Mouse (Mus musculus): ENCODE measurements around the gene Bahcc1.

Bahcc1 gene

GRCm38 (mm10) chr11:120241981-120242725 lies 9.4 kb downstream of the Bahcc1 start:
- no peak for DNase-seq (ENCODE audit: low spot score in 2 of 2)

DNA sequence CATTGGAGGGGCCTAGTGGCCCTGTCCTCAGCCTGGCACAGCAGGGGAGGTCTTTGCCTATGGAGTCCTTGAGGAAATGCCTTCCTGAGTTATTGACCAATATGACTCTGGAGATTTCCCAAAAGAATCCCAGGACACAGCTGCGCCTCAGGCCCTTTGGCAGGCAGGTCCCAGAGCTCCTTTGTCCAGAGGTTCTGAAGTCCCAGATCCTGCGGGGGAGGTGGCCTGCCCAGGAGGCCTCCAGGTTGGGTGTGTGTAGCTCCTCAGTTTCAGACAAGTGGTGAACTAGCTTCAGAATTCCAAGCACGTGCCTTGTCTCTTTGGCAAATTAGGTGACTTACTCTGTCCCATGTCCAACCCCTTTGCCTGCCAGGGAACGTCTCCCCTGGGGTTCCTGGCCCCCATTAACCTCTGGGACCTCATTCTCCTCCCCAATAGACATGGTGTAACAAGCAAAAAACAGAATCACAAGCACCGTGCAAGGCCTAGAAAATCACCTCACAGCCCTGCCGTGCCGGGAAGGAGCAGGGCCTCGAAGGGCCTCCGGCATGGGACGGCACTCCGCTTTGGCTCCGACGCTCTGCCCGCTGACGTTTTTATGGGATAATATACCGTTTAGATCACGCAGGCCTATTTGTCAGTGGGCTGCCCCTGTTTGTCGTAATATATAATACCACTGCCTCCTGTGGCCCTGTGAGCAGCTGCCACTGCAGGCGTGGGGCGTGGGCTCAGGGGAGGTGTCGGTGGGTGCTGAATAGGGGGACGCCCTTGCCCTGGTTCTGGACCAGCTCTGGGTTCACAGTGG lies 10.2 kb downstream of the Bahcc1 start:
- DNase-seq (ENCODE audit: low spot score in 2 of 2), result no peak

- no peak for DNase-seq (ENCODE audit: low spot score in 2 of 2)
Measured at GRCm38 (mm10) chr11:120243531-120243820, 10.7 kb downstream of the Bahcc1 start.

- no peak for DNase-seq (ENCODE audit: low spot score in 2 of 2)
Measured at GRCm38 (mm10) chr11:120248160-120248793, 15.5 kb downstream of the Bahcc1 start.

- DNase-seq (ENCODE audit: low spot score in 2 of 2), result no peak
Measured at GRCm38 (mm10) chr11:120248899-120249298, 16.2 kb downstream of the Bahcc1 start.

DNA sequence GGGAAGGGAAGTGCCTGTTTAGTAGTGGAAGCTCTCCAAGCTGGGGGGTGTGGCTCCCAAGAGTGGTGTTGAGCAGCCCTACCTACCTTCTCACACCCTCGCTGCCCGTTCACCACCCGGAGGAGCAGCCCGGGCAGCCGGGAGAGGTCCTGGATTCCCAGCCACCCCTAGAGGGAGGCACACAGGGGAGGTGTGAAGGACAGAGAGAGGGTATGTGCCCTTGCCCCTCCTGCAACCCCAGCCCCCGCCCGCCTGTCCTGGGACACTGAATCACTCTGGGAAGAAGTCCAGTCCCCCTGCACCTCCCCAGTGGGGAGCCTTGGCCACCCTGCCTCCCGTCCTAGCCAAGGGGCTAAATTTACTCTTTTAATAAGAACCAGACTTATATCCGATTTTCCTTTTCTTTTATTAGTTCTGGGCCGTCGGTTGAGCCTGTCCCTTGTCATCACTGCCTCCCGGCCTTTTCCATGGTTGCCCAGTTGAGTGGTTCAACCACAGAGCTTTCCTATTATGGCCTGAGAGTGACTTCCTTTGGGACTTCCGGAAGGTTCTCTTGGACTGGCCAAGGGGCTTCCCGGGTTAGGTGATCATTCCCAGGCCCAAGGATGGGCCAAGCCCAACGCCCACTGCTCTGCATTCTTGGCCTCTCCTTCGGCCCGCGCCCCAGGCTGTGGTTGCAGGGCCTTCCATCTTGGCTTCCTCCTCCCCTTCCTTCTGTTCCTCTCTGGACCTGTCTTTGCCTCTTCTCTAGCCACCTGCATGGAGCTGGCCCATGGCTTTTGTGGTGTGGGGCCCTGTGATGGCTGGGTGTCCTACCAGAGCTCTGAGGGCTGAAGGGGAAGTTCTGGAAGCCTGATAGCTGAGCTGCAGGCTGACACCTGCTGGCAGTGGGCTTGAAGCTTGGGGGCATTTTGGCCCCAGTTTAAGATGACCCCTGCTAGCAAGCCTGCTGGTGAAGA lies 18.5 kb downstream of the Bahcc1 start:
- DNase-seq (ENCODE audit: low spot score in 2 of 2), result no peak

GRCm38 (mm10) chr11:120251950-120252308 lies 19.2 kb downstream of the Bahcc1 start:
- DNase-seq (ENCODE audit: low spot score in 2 of 2), result no peak

DNA sequence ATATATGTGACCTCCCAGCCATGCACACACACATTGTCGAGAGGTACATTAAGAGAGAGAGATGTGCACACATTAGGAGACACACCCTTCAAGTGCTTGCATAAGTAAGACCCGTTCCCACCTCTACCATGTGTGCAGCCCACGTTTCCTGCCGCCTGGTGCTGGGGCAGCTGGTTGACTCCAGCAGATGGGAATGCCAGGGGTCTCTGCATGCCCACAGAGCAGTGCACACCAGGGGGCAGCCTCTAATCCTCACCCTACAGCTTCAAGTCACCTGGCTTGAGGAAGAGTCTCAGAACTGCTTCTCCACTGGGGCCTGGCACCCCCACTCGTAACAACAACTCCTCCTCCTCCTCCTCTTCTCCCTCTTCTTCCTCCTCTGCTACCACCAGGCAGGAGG lies 19.7 kb downstream of the Bahcc1 start:
- DNase-seq (ENCODE audit: low spot score in 2 of 2), result no peak

DNA sequence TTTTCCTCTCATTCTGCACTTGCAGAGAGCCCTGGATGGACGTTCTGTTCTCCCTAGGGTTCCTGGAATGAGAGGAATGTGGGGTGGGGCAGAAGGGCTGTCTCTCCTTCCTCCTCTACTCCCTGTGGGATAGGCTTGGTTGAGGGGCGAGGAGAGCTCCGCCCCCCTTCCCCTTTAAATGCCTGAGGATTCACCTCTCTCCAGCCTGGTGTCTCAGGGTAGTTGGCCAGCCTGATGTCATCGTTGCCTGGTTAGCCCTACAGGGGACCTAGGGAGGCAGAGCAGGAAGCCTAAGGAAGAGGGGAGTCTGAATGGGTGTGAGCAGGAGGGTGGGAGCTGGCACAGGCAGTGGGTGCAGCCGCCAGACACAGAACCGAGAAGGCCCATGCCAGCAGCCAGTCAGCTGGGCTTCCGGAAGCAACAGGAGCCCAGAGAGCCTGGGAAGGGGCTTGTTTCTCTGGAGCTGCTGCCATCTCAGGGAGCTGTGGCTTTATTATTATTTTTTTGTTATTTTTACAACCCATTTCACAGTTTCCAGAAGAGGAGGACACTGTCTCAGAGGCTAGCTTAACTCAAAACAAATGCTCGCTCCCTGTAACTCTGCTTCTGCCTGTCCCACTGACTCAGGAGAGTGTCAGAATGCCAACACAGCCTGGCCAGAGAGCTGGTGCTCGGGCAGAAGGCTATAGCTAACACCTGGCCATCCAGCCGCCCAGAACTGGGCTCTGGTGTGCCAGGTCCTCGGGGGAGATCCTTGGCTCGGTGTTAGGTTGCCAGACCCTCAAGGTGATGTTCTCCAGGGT lies 20.3 kb downstream of the Bahcc1 start:
- DNase-seq (ENCODE audit: low spot score in 2 of 2), result no peak

- no peak for DNase-seq (ENCODE audit: low spot score in 2 of 2)
Measured at GRCm38 (mm10) chr11:120253646-120254315, 21.0 kb downstream of the Bahcc1 start.

GRCm38 (mm10) chr11:120254420-120254819 lies 21.7 kb downstream of the Bahcc1 start:
- DNase-seq (ENCODE audit: low spot score in 2 of 2), result no peak

GRCm38 (mm10) chr11:120255038-120255437 lies 22.3 kb downstream of the Bahcc1 start:
- DNase-seq (ENCODE audit: low spot score in 2 of 2), result peak in 1 of 2 experiments; percentile 69

- DNase-seq (ENCODE audit: low spot score in 2 of 2), result no peak
Measured at GRCm38 (mm10) chr11:120255499-120255898, 22.8 kb downstream of the Bahcc1 start.

- DNase-seq (ENCODE audit: low spot score in 2 of 2), result no peak
Measured at GRCm38 (mm10) chr11:120256108-120256507, 23.4 kb downstream of the Bahcc1 start.

DNA sequence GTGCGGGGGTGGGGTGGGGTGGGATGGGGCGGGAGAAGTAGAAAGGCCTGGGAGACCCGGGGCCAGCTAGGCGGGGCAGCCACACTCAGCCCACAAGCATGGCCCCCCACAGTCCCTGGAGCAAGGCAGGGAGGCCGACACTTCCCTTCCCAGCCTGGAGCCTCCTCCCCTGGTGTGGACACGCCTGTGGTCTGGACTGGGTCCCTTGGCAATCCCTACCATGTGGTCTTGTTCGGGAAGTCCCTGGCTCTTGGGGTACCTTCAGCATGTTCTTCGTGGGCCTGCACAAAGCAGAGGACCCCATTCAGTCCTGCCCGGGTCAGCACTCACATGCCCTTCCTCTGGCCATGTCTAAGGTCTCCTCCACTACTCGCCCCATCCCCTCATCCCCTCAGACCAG lies 23.8 kb downstream of the Bahcc1 start:
- DNase-seq (ENCODE audit: low spot score in 2 of 2), result no peak

GRCm38 (mm10) chr11:120256981-120257820 lies 24.5 kb downstream of the Bahcc1 start:
- DNase-seq (ENCODE audit: low spot score in 2 of 2), result no peak

GRCm38 (mm10) chr11:120257911-120258310 lies 25.2 kb downstream of the Bahcc1 start:
- no peak for DNase-seq (ENCODE audit: low spot score in 2 of 2)

DNA sequence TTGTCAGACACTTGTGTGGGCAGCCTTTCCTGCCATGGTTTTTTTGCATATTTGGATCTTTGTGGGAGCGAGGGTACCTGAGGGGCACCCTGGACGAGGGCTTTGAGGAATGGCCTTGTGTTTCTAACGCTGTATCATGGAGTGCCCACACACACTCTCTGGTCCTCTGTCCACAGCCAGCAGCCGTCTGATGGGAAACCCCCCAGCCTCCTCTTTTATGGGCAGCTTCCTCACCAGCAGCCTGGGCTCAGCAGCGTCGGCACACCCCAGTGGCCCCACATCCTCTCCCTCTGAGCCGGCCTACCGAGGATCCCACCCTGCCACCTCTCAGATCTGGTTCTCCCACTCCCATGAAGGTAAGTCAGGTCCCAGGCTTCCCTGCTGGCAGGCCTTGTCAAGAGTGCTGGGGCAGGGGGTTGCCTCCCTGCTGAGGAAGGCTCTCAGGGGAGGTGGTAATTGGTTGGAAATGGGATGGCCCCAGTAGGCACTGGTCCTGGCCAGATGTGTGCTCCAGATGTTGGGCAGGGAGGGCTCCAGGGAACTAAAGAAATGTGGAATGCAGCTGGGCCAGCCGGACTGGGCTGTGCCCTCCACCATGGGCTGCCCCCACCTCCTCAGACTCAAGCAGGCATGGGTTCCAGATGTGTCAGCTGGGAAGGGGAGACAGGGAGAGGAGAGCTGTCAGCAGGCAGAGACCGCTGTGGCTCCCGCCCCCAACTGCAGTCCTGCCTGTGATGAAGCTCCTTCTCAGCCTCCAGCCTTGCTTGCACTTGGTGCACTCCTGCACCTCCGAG lies 26.3 kb downstream of the Bahcc1 start:
- no peak for DNase-seq (ENCODE audit: low spot score in 2 of 2)
